Mouse (Mus musculus): ENCODE results near the gene Rmnd1.

GRCm38 (mm10) chr10:4480929-4481328 lies 48.7 kb upstream of the Rmnd1 start:
- TF ChIP-seq EP300 (IDR thresholded peaks at IDR 0.05; ENCODE audit: insufficient read depth, low read depth, low read length) (no peak), POLR2A (IDR thresholded peaks at IDR 0.05; ENCODE audit: insufficient read depth, low read length) (no peak), CTCF (IDR thresholded peaks at IDR 0.05; ENCODE audit: low read depth, low read length) (no peak)

Data from ES-Bruce4 (cell line).